Mouse (Mus musculus): ENCODE results near the gene Exoc1. TPM values are rescaled to one million over a fixed set of nuclear protein-coding genes. Genes with fewer than 3 reads are reported as not detected.

The Exoc1 gene
- polyA plus RNA-seq, 1 experiment from 2014 or later: 65.3 TPM

GRCm38 (mm10) chr5:76615276-76615675 lies 86.2 kb downstream of the Exoc1 start:
- 94% methylated on average over 8 of the region's 8 CpGs for WGBS
- no peak for ATAC-seq
- H3K36me3 ChIP-seq: peaks cover 65% of the 10 kb centered on the region
- no peaks in the 10 kb centered on the region for H3K9me3 ChIP-seq
- no peak overlapping the region for H3K9ac ChIP-seq (replicated peaks)
- H3K4me2 ChIP-seq (replicated peaks): no peak overlapping the region
- no peak overlapping the region for H3K27ac ChIP-seq
- no peaks in the 10 kb centered on the region for H3K27me3 ChIP-seq
- no peaks in the 10 kb centered on the region for H3K4me1 ChIP-seq (replicated peaks)
- no peak overlapping the region for H3K4me3 ChIP-seq (replicated peaks)

- no peaks in the 10 kb centered on the region for H3K27me3 ChIP-seq
- peaks cover 57% of the 10 kb centered on the region for H3K36me3 ChIP-seq
- H3K4me1 ChIP-seq (replicated peaks): no peaks in the 10 kb centered on the region
- H3K27ac ChIP-seq: no peak overlapping the region
- ATAC-seq: no peak
- no peak overlapping the region for H3K9ac ChIP-seq (replicated peaks)
- no peak overlapping the region for H3K4me3 ChIP-seq (replicated peaks)
- no peaks in the 10 kb centered on the region for H3K9me3 ChIP-seq
- H3K4me2 ChIP-seq (replicated peaks): no peak overlapping the region
- 93% methylated on average over 2 of the region's 2 CpGs for WGBS
Observed at GRCm38 (mm10) chr5:76616196-76616747, 87.2 kb downstream of the Exoc1 start.

GRCm38 (mm10) chr5:76618750-76619149 lies 89.6 kb downstream of the Exoc1 start:
- H3K4me1 ChIP-seq (replicated peaks): no peaks in the 10 kb centered on the region
- H3K9ac ChIP-seq (replicated peaks): no peak overlapping the region
- H3K9me3 ChIP-seq: no peaks in the 10 kb centered on the region
- no peaks in the 10 kb centered on the region for H3K27me3 ChIP-seq
- H3K4me3 ChIP-seq (replicated peaks): no peak overlapping the region
- 91% methylated on average over 7 of the region's 7 CpGs for WGBS
- ATAC-seq: no peak
- peaks cover 55% of the 10 kb centered on the region for H3K36me3 ChIP-seq
- H3K4me2 ChIP-seq (replicated peaks): no peak overlapping the region
- no peak overlapping the region for H3K27ac ChIP-seq

Other genes starting within 250 kb of the Exoc1 start
- gene Clock, start 224.5 kb upstream of the Exoc1 start, polyA plus RNA-seq (2015; fragmentation: Nextera tagmentation; extraction: Ambion mirVana): 13.0 and 13.9 TPM in 2 replicates
- gene Pdcl2, start 198.2 kb upstream of the Exoc1 start, polyA plus RNA-seq (2015; fragmentation: Nextera tagmentation; extraction: Ambion mirVana): not detected in 2 replicates
- not detected in 2 replicates for gene Nmu, start 165.5 kb upstream of the Exoc1 start, polyA plus RNA-seq (2015; fragmentation: Nextera tagmentation; extraction: Ambion mirVana)
- gene Gm7271, start 45.3 kb upstream of the Exoc1 start, polyA plus RNA-seq (2015; fragmentation: Nextera tagmentation; extraction: Ambion mirVana): not detected in 2 replicates
- gene Cep135, start 59.4 kb downstream of the Exoc1 start, polyA plus RNA-seq (2015; fragmentation: Nextera tagmentation; extraction: Ambion mirVana): 4.4 and 4.6 TPM in 2 replicates
- gene C530008M17Rik, start 127.2 kb downstream of the Exoc1 start, polyA plus RNA-seq (2015; fragmentation: Nextera tagmentation; extraction: Ambion mirVana): 68.9 and 75.2 TPM in 2 replicates

Measured in midbrain, embryonic 13.5 days (tissue).